Mouse (Mus musculus): ENCODE measurements around the gene Gmfg.

Gmfg gene

GRCm38 (mm10) chr7:28436932-28437570 is at the start of gene Gmfg:
Gene Gmfg (plus strand): TSS chr7:28437447.
- in situ Hi-C loops (cut with MboI, MseI) = no loop called here

- in situ Hi-C loops (cut with MboI, MseI) = no loop called here
Observed at GRCm38 (mm10) chr7:28390331-28390730, 46.9 kb upstream of the Gmfg start.

GRCm38 (mm10) chr7:28392429-28393271 is 44.6 kb upstream of the Gmfg start, which contains the start of the genes Med29 and Paf1:
Gene Med29 (minus strand): TSS chr7:28392708.
Gene Paf1 (plus strand): TSS chr7:28392951.
- in situ Hi-C loops (cut with MboI, MseI) = no loop called here

- in situ Hi-C loops (cut with MboI, MseI) = no loop called here
Observed at GRCm38 (mm10) chr7:28393272-28393951, 43.8 kb upstream of the Gmfg start.

- in situ Hi-C loops (cut with MboI, MseI) = no loop called here
Observed at GRCm38 (mm10) chr7:28395425-28395824, 41.8 kb upstream of the Gmfg start.

GRCm38 (mm10) chr7:28398000-28398399 is 39.2 kb upstream of the Gmfg start:
- in situ Hi-C loops (cut with MboI, MseI) = no loop called here

GRCm38 (mm10) chr7:28398696-28399340 is 38.4 kb upstream of the Gmfg start:
- in situ Hi-C loops (cut with MboI, MseI) = no loop called here

GRCm38 (mm10) chr7:28401030-28401429 is 36.2 kb upstream of the Gmfg start:
- in situ Hi-C loops (cut with MboI, MseI) = no loop called here

GRCm38 (mm10) chr7:28401942-28402341 is 35.3 kb upstream of the Gmfg start:
- in situ Hi-C loops (cut with MboI, MseI) = no loop called here

- in situ Hi-C loops (cut with MboI, MseI) = no loop called here
Observed at GRCm38 (mm10) chr7:28410841-28411475, 26.3 kb upstream of the Gmfg start.

- in situ Hi-C loops (cut with MboI, MseI) = no loop called here
Observed at GRCm38 (mm10) chr7:28412826-28413225, 24.4 kb upstream of the Gmfg start.

- in situ Hi-C loops (cut with MboI, MseI) = no loop called here
Observed at GRCm38 (mm10) chr7:28417368-28417767, 19.9 kb upstream of the Gmfg start.

GRCm38 (mm10) chr7:28418096-28418670 is 19.1 kb upstream of the Gmfg start:
- in situ Hi-C loops (cut with MboI, MseI) = no loop called here

- in situ Hi-C loops (cut with MboI, MseI) = no loop called here
Observed at GRCm38 (mm10) chr7:28419416-28419815, 17.8 kb upstream of the Gmfg start.

- in situ Hi-C loops (cut with MboI, MseI) = no loop called here
Observed at GRCm38 (mm10) chr7:28423018-28423417, 14.2 kb upstream of the Gmfg start.

GRCm38 (mm10) chr7:28427738-28428137 is 9.5 kb upstream of the Gmfg start:
- in situ Hi-C loops (cut with MboI, MseI) = no loop called here

GRCm38 (mm10) chr7:28430512-28430911 is 6.7 kb upstream of the Gmfg start:
- in situ Hi-C loops (cut with MboI, MseI) = no loop called here

GRCm38 (mm10) chr7:28432252-28432651 is 5.0 kb upstream of the Gmfg start:
- in situ Hi-C loops (cut with MboI, MseI) = no loop called here

- in situ Hi-C loops (cut with MboI, MseI) = no loop called here
Observed at GRCm38 (mm10) chr7:28435660-28436259, 1.5 kb upstream of the Gmfg start.

GRCm38 (mm10) chr7:28436271-28436904 is 859 bp upstream of the Gmfg start:
- in situ Hi-C loops (cut with MboI, MseI) = no loop called here
